Mouse (Mus musculus) liver, postnatal 0 days (tissue): ENCODE measurements at regions not wholly inside any gene's neighbourhood (a gene's known extent, or its start where the extent isn't known, plus 50 kb on each side); places are given as distances from the start of the nearest gene placed in this dataset.

Experiments used
- CTCF ChIP-seq: sonication (generic); IDR thresholded peaks from 2 replicates; pipeline ENCODE4 v1.5.1; 2016; ENCODE audit warnings: antibody characterized with exemption, low read depth
- EP300 ChIP-seq: IDR thresholded peaks from 2 replicates; pipeline ENCODE4 v1.6.1; 2016; ENCODE audit warnings: antibody characterized with exemption, low read depth, mild to moderate bottlenecking

GRCm38 (mm10) chr9:116283790-116284526 is 108.8 kb upstream of the Tgfbr2 start:
- TF ChIP-seq CTCF (no peak), EP300 (no peak)
